Mouse (Mus musculus) lung, postnatal 0 days (tissue): ENCODE data around the gene Zfp688.

Experiments used
- CTCF ChIP-seq: IDR thresholded peaks from 2 replicates; pipeline ENCODE4 v1.5.1; 2016; ENCODE audit warnings: antibody characterized with exemption, mild to moderate bottlenecking
- EP300 ChIP-seq: IDR thresholded peaks from 2 replicates; pipeline ENCODE4 v1.6.1; 2016; ENCODE audit warnings: antibody characterized with exemption, mild to moderate bottlenecking, control low read depth

DNA sequence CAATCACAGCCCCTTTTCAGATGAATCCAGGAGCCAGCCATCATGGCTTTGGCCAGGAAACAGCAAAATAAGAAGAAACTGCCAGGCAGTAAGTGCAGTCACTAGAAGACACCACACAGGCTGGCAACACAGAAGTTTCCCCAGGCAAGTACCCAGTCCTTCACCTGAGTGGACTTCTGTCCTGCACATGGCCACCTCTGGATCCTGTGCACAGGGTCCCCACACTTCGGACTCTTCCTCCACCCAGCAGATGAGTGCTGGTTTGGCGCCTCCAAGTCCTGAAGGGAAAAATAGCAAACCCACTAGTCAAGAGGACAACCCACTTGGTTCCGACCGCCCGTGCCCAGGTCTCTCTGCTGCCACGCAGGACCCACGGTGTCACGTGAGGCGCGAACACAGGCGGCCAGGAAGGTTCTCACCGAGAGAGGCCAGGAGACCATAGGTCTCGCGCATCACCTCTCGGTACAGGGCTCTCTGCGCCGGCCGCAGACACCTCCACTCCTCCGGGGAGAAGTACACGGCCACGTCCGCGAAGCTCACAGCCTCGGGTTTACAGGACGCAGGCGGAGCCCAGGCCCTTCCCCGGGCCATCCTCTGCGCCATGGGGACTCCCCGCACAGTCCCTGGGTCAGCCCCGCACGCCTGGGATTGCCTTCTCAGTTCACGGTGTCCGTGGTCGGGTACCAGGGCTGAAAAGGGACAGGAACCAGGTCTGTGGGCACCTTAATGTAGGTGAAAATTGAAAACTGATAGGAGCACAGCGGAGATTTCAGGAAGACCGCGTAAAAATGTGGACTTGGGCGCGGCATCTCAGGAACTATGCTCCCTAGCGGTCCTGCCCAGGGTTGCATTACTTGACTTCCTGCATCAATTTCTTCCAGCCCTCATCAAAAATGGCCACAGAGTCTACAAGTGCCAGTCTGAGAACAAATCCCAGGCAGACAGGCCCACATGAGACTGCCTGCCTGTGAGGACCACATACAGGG, 15.6 kb downstream of the Zfp688 start, which contains the start of gene Zfp764:
- 0 out of 2 replicates have a peak, but pooled peaks have one; percentile 19 for TF ChIP-seq EP300
- TF ChIP-seq CTCF = peak; percentile 87
